In the genomic region with DNA sequence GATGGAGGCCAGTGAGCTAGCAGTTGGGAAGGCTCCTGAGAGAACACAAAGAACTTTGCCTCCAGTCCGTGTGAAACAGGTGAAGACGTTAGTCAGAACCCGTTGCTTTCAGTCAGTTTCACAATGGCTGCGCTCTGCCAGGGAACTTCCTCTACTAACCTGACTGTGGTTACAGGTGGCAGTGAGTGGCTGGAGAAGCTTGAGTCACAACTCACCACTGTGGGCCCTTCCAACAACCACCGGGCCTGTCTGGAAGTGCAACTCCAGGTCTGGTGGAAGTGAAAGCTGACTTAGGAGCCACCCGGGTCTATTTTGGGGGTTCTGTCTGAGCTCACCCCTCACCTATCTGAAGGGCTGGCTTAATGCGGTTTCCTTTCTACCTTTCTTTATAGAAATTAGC, we compare ENCODE assay signal across 14 mouse cellular contexts.
DNase-seq lines count a peak whose midpoint lies in the region; ATAC-seq and TF ChIP-seq lines count a peak whose summit lies in the region.
"Had no signal": no experiment of that assay in that cellular context is flagged by ENCODE, and none has a peak within 500 bp of the region (broad histone marks: within the 10 kb centered on the region; RNA-seq: fewer than 3 reads in every experiment).

No protein-coding gene starts in this region.

- no peak for TF ChIP-seq CTCF in liver, postnatal 0 days (IDR thresholded peaks at IDR 0.05; ENCODE audit: low read depth)

- peak; percentile 34 for DNase-seq in liver, postnatal 0 days
- DNase-seq in liver, embryonic 11.5 days (ENCODE audit: low spot score) = no peak
- peak; percentile 47 for DNase-seq in gonadal fat pad, adult 2 months (ENCODE audit: low read depth)
- peak; percentile 49 to 62 for DNase-seq in natural killer cell, adult 2 months (ENCODE audit: low spot score in 2 of 2)
- peak; percentile 30 to 39 for DNase-seq in thymus, postnatal 36 days
- no peak for DNase-seq in urinary bladder, postnatal 25 days (ENCODE audit: low spot score)
- no peak for DNase-seq in right cerebral cortex, adult 2 months (ENCODE audit: low spot score in 2 of 2)
- DNase-seq: cerebellum, adult 9-10 months; heart, adult 18-20 months; heart, postnatal 4 days; kidney, adult 2 months had no signal

- peaks cover 14% of the 10 kb centered on the region for H3K4me1 ChIP-seq in liver, postnatal 0 days (ENCODE audit: insufficient read depth)
- H3K4me1 ChIP-seq in liver, embryonic 11.5 days (replicated peaks; ENCODE audit: control insufficient read depth, insufficient read depth, low read length) = no peaks in the 10 kb centered on the region; the same call in 1 of the 2 replicates
- H3K4me1 ChIP-seq in neural tube, embryonic 15.5 days = no peaks in the 10 kb centered on the region

- no peaks in the 10 kb centered on the region for H3K36me3 ChIP-seq in liver, postnatal 0 days (replicated peaks; ENCODE audit: insufficient read depth, low read length)
- no peaks in the 10 kb centered on the region for H3K36me3 ChIP-seq in liver, embryonic 11.5 days (ENCODE audit: control insufficient read depth, insufficient read depth, low read length)
- H3K36me3 ChIP-seq in neural tube, embryonic 15.5 days = no peaks in the 10 kb centered on the region
- H3K36me3 ChIP-seq: limb, embryonic 15.5 days had no signal

- no peak overlapping the region for H3K4me3 ChIP-seq in liver, postnatal 0 days (ENCODE audit: low read depth, low read length)
- H3K4me3 ChIP-seq in liver, embryonic 11.5 days (ENCODE audit: low read depth, low read length) = no peak overlapping the region
- no peak overlapping the region for H3K4me3 ChIP-seq in neural tube, embryonic 15.5 days (replicated peaks)
- H3K4me3 ChIP-seq: limb, embryonic 15.5 days had no signal

- H3K27ac ChIP-seq in liver, postnatal 0 days (ENCODE audit: low read depth) = peak overlapping the region; percentile 44; the same call in 1 of the 2 replicates
- H3K27ac ChIP-seq in liver, embryonic 11.5 days (ENCODE audit: low read depth, low read length) = no peak overlapping the region
- no peak overlapping the region for H3K27ac ChIP-seq in neural tube, embryonic 15.5 days (replicated peaks)
- H3K27ac ChIP-seq: limb, embryonic 15.5 days had no signal

- no peaks in the 10 kb centered on the region for H3K9me3 ChIP-seq in liver, postnatal 0 days (ENCODE audit: low read length)
- no peaks in the 10 kb centered on the region for H3K9me3 ChIP-seq in liver, embryonic 11.5 days (ENCODE audit: control insufficient read depth, low read length)
- no peaks in the 10 kb centered on the region for H3K9me3 ChIP-seq in neural tube, embryonic 15.5 days (replicated peaks)
- H3K9me3 ChIP-seq: limb, embryonic 15.5 days had no signal

- TF ChIP-seq EP300 in liver, postnatal 0 days (IDR thresholded peaks at IDR 0.05; ENCODE audit: low read depth) = no peak

- no peaks in the 10 kb centered on the region for H3K27me3 ChIP-seq in liver, postnatal 0 days (ENCODE audit: insufficient read depth, low read length)
- H3K27me3 ChIP-seq in liver, embryonic 11.5 days (replicated peaks; ENCODE audit: control insufficient read depth, insufficient read depth, low read length) = no peaks in the 10 kb centered on the region
- H3K27me3 ChIP-seq in neural tube, embryonic 15.5 days (replicated peaks) = no peaks in the 10 kb centered on the region
- H3K27me3 ChIP-seq: limb, embryonic 15.5 days had no signal

- H3K9ac ChIP-seq in liver, postnatal 0 days (replicated peaks) = no peak overlapping the region
- H3K9ac ChIP-seq in liver, embryonic 11.5 days (ENCODE audit: low read depth, low read length) = no peak overlapping the region
- no peak overlapping the region for H3K9ac ChIP-seq in neural tube, embryonic 15.5 days (replicated peaks)
- H3K9ac ChIP-seq: limb, embryonic 15.5 days had no signal

- no peak for ATAC-seq in liver, postnatal 0 days
- ATAC-seq in liver, embryonic 11.5 days (replicated peaks; ENCODE audit: low FRiP score) = no peak
- ATAC-seq in neural tube, embryonic 15.5 days (ENCODE audit: low FRiP score) = no peak

- WGBS in liver, postnatal 0 days (ENCODE audit: insufficient replicate concordance) = 53% methylated on average over 7 of the region's 7 CpGs
- 76% methylated on average over 7 of the region's 7 CpGs for WGBS in liver, embryonic 11.5 days
- 97% methylated on average over 7 of the region's 7 CpGs for WGBS in neural tube, embryonic 15.5 days

- no peak overlapping the region for H3K4me2 ChIP-seq in liver, postnatal 0 days (ENCODE audit: low read depth, low read length)
- no peak overlapping the region for H3K4me2 ChIP-seq in liver, embryonic 11.5 days
- H3K4me2 ChIP-seq in neural tube, embryonic 15.5 days = no peak overlapping the region
- H3K4me2 ChIP-seq: limb, embryonic 15.5 days; midbrain, embryonic 11.5 days had no signal

Comparison
In these comparisons a context has a peak if more than half of its experiments do, and no peak if none do; other contexts are left out.
1. DNase-seq: peak in liver, postnatal 0 days (single experiment), gonadal fat pad, adult 2 months (single experiment), natural killer cell, adult 2 months (2 of 2) and thymus, postnatal 36 days (2 of 2); none in liver, embryonic 11.5 days (single experiment), urinary bladder, postnatal 25 days (single experiment) and right cerebral cortex, adult 2 months (0 of 2).